ENCODE assay signal across 20 mouse cellular contexts in the genomic region with DNA sequence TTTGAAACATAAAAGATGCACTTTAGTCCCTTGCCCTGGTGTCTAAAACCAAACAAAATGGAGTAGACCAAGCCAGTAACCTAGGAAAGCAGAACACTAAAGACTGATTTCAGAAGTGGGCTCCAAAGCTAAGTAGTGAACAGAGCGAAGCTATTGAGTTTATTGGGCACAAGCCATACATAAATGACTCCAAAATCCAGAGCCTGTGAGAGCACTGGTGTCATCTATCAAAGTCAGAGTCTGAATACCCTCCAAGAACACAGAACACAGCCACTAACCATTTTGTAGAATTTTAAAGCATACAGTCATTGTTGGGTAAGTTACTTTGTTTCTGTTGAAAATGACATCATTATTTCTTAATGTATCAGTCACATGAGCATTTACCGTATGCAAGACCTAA.
"Had no signal": no experiment of that assay in that cellular context is flagged by ENCODE, and none has a peak within 500 bp of the region (broad histone marks: within the 10 kb centered on the region; RNA-seq: fewer than 3 reads in every experiment).

No protein-coding gene starts in this region.

- H3K27ac ChIP-seq: limb, embryonic 15.5 days; liver, embryonic 14.5 days; macrophage; midbrain, embryonic 12.5 days; midbrain, embryonic 15.5 days; stomach, postnatal 0 days had no signal

- H3K4me2 ChIP-seq: limb, embryonic 15.5 days; liver, embryonic 11.5 days; lung, embryonic 14.5 days; midbrain, embryonic 12.5 days; midbrain, embryonic 15.5 days had no signal

- DNase-seq: kidney, adult 18-20 months; kidney, adult 9 months; kidney, postnatal 14 days; kidney, postnatal 4 days; liver, postnatal 0 days; lung, embryonic 14.5 days; right cerebral cortex, adult 18-20 months; right cerebral cortex, postnatal 14 days; right cerebral cortex, postnatal 4 days; thymus, adult 2 months; thymus, postnatal 14 days; thymus, postnatal 4 days had no signal

- H3K27me3 ChIP-seq: limb, embryonic 15.5 days; midbrain, embryonic 12.5 days; midbrain, embryonic 15.5 days had no signal

- H3K9me3 ChIP-seq: limb, embryonic 15.5 days; midbrain, embryonic 12.5 days; midbrain, embryonic 15.5 days had no signal

- H3K9ac ChIP-seq: limb, embryonic 15.5 days; liver, embryonic 14.5 days; liver, postnatal 0 days; lung, embryonic 14.5 days; midbrain, embryonic 12.5 days; midbrain, embryonic 15.5 days had no signal

- ATAC-seq: liver, postnatal 0 days; lung, postnatal 0 days; midbrain, embryonic 15.5 days had no signal

- H3K4me3 ChIP-seq: limb, embryonic 15.5 days; midbrain, embryonic 12.5 days; midbrain, embryonic 15.5 days had no signal

- H3K36me3 ChIP-seq: limb, embryonic 15.5 days; midbrain, embryonic 12.5 days; midbrain, embryonic 15.5 days had no signal
